Mouse (Mus musculus) frontal cortex, postnatal 10 days (tissue): ENCODE measurements around the gene Psmb7.

Experiments
- DNase-seq, 2 experiments: peaks; one replicate each; pipeline ENCODE4 v3.0.0; 2022; ENCODE audit warnings: low spot score in 2 of 2, mixed read lengths in 1 of 2

Psmb7 gene

GRCm38 (mm10) chr2:38544982-38545381 lies 98.9 kb downstream of the Psmb7 start:
- DNase-seq, result no peak

- DNase-seq, result no peak
These were observed 99.5 kb downstream of the Psmb7 start for GRCm38 (mm10) chr2:38544341-38544740.

GRCm38 (mm10) chr2:38543158-38543557 lies 100.7 kb downstream of the Psmb7 start:
- DNase-seq, result no peak

- no peak for DNase-seq
These were observed 101.5 kb downstream of the Psmb7 start for GRCm38 (mm10) chr2:38542366-38542765.

GRCm38 (mm10) chr2:38541570-38541969 lies 102.3 kb downstream of the Psmb7 start:
- no peak for DNase-seq

- DNase-seq, result no peak
These were observed 102.8 kb downstream of the Psmb7 start for GRCm38 (mm10) chr2:38541101-38541500.

GRCm38 (mm10) chr2:38540666-38541065 lies 103.2 kb downstream of the Psmb7 start:
- DNase-seq, result no peak

GRCm38 (mm10) chr2:38539677-38540076 lies 104.2 kb downstream of the Psmb7 start:
- DNase-seq, result no peak
